Mouse (Mus musculus): ENCODE measurements around the gene Ide. TPM values are rescaled to one million over a fixed set of nuclear protein-coding genes. Genes with fewer than 3 reads are reported as not detected.

Ide gene
- total and polyA plus RNA-seq, 3 experiments, result 56.0 to 116 (median 79.5) TPM

DNA sequence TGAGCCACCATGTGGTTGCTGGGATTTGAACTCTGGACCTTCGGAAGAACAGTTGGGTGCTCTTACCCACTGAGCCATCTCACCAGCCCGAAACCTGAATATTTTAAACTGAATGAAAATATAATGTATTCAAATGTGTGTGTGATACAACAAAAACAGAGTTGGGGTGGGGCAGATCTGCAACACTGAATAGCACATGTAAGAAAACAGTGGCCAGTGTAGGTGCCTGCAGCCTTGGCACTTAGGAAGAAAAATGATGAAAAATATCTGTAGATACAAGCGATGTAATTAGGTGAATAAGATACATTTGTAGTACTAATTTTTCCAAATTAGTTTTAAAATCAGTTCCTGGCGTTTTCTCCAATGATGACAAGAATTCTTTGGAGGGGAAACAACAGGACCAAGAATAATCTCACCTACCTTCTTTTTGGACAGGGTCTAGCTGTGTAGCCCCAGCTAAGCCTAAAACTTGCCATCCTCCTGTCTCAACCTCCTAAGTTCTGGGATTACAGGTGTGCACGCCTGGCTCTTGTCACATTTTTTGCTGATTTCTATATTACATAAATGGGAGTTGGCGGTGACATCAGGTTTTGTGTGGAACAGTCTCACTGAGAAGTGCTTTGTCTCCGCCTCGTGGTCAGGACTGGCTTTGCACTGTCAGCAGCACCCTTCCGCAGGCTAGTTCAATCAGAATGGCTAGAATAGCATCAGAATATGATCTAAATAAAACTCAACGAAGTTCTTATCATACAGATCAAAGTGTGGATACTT, 72.1 kb downstream of the Ide start:
- no peak overlapping the region for H3K9ac ChIP-seq (ENCODE audit: insufficient read depth, low read depth)
- H3K9me3 ChIP-seq (replicated peaks; ENCODE audit: low read length), result no peaks in the 10 kb centered on the region
- no peak overlapping the region for H3K27ac ChIP-seq (ENCODE audit: insufficient read depth, low read depth)
- H3K4me1 ChIP-seq (ENCODE audit: control insufficient read depth in 1 of 2, insufficient read depth in 2 of 2), result no peaks in the 10 kb centered on the region
- DNase-seq (ENCODE audit: extremely low read depth), result peak; percentile 80
- H3K79me2 ChIP-seq (replicated peaks; ENCODE audit: control insufficient read depth, extremely low read depth, insufficient read depth, poor library complexity, severe bottlenecking), result no peaks in the 10 kb centered on the region
- H3K4me2 ChIP-seq (ENCODE audit: insufficient read depth, low read depth, poor library complexity, severe bottlenecking), result no peak overlapping the region
- dilution Hi-C loops (cut with MboI; ENCODE audit: extremely low pct_ligation_motif_present, extremely low pct_unique_long_range_greater_than_20kb, low sequenced_read_pairs) (no loop called here), in situ Hi-C loops (cut with MboI; ENCODE audit: low pct_ligation_motif_present, low pct_unique_long_range_greater_than_20kb, low sequenced_read_pairs) (loop anchor here (25.0 kb wide), 1 partner anchor 428 kb away; the partner anchor contains the start of gene Tnks2)
- no peak overlapping the region for H3K4me3 ChIP-seq (replicated peaks in 1 of 3; ENCODE audit: low read depth in 2 of 3, low read length in 2 of 3, poor library complexity in 1 of 3)
- H3K27me3 ChIP-seq (replicated peaks), result no peaks in the 10 kb centered on the region
- TF ChIP-seq ZC3H11A (IDR thresholded peaks at IDR 0.05; ENCODE audit: low read depth, low read length), result peak; percentile 82
- TF ChIP-seq SMC3 (IDR thresholded peaks at IDR 0.05; ENCODE audit: low read depth, low read length), result peak; percentile 97
- TF ChIP-seq MXI1 (IDR thresholded peaks at IDR 0.05; ENCODE audit: low read depth, low read length), result no peak
- TF ChIP-seq POLR2A (IDR thresholded peaks at IDR 0.05; ENCODE audit: low read depth, low read length), result 0 out of 2 replicates have a peak, but pooled peaks have one; percentile 25
- peak; percentile 25; the same call in 1 of the 2 replicates for TF ChIP-seq NELFE (IDR thresholded peaks at IDR 0.05; ENCODE audit: low read depth, low read length)
- no peak for TF ChIP-seq E2F4 (IDR thresholded peaks at IDR 0.05; ENCODE audit: insufficient replicate concordance, low read depth, low read length)
- TF ChIP-seq SIN3A (IDR thresholded peaks at IDR 0.05; ENCODE audit: low read length), result no peak
- peak; percentile 22; the same call in 1 of the 2 replicates for TF ChIP-seq JUND (conservative IDR thresholded peaks at IDR 0.05; ENCODE audit: low read depth, low read length)
- TF ChIP-seq BHLHE40 (IDR thresholded peaks at IDR 0.05; ENCODE audit: low read depth, low read length), result no peak
- TF ChIP-seq IRF4 (IDR thresholded peaks at IDR 0.05; ENCODE audit: low read depth, low read length), result peak; percentile 45; the same call in 1 of the 2 replicates
- TF ChIP-seq TCF12 (IDR thresholded peaks at IDR 0.05; ENCODE audit: low read depth, low read length), result no peak
- peak; percentile 80; the same call in 1 of the 2 replicates for TF ChIP-seq MAFK (IDR thresholded peaks at IDR 0.05; ENCODE audit: insufficient replicate concordance, low read length)
- TF ChIP-seq CTCF (conservative IDR thresholded peaks at IDR 0.05 in 1 of 2, IDR thresholded peaks at IDR 0.05 in 1 of 2; ENCODE audit: low read depth in 2 of 2, low read length in 2 of 2), result peak; percentile 96 to 98
- TF ChIP-seq MYC (IDR thresholded peaks at IDR 0.05; ENCODE audit: low read depth, low read length), result 0 out of 2 replicates have a peak, but pooled peaks have one; percentile 48
- peak; percentile 16; the same call in 1 of the 2 replicates for TF ChIP-seq MAX (IDR thresholded peaks at IDR 0.05; ENCODE audit: low read length)
- TF ChIP-seq RAD21 (IDR thresholded peaks at IDR 0.05; ENCODE audit: low read depth, low read length), result peak; percentile 99
- H3K36me3 ChIP-seq (replicated peaks in 1 of 2; ENCODE audit: control insufficient read depth in 1 of 2, insufficient read depth in 1 of 2, low read length in 1 of 2), result peaks cover 14 to 28% of the 10 kb centered on the region in 2 experiments

DNA sequence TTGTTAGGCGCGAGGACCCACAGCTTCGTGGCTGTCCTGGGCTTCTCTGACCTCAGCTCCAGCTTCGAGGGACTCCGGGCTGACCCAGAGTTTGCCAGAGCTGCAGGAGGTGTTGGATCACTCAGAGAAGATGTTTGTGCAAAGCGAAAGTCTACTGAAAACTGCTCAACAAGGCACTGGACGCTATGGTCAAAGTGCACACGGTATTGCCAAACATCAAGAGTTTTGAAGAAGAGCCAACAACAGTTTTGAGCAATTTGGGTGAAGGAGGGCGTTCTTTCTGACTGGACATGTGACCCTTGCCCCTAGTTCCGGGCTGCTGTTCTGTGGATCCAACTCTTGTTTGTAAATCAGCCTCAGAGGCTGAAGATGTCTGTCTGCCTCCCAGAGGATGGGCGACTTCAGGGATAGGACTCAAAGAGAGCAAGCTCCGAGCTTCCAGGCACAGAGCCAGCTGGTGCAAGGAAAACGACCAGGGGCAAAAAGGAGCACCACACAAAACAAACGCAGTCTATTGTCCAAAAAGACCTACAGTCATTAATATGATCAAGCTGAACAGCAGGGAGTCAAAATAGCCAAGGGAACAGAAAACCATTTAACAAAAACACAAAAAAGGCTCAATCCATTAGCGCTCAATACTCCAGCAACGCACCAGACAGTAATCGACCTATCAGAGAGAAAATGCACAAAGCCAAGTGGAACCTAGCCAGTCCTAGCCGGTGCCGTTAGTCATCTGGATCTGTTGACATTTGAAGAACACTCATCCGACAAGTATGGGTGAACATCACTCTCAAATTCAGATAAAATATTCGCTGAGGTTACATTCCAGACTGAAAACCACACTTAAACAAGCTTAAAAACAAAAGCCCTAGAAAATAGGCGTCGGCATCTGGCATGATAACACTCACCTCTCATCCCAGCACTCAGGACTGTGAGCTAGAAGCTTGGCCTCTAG, 73.4 kb downstream of the Ide start:
- Histone ChIP-seq H3K79me2 (replicated peaks; ENCODE audit: control insufficient read depth, extremely low read depth, insufficient read depth, poor library complexity, severe bottlenecking) (no peaks in the 10 kb centered on the region), H3K9ac (ENCODE audit: insufficient read depth, low read depth) (no peak overlapping the region), H3K9me3 (replicated peaks; ENCODE audit: low read length) (no peaks in the 10 kb centered on the region), H3K4me1 (ENCODE audit: control insufficient read depth in 1 of 2, insufficient read depth in 2 of 2) (no peaks in the 10 kb centered on the region), H3K27ac (ENCODE audit: insufficient read depth, low read depth) (no peak overlapping the region), H3K4me3 (replicated peaks in 1 of 3; ENCODE audit: low read depth in 2 of 3, low read length in 2 of 3, poor library complexity in 1 of 3) (no peak overlapping the region), H3K36me3 (replicated peaks in 1 of 2; ENCODE audit: control insufficient read depth in 1 of 2, insufficient read depth in 1 of 2, low read length in 1 of 2) (peaks cover 9 to 17% of the 10 kb centered on the region in 2 experiments), H3K27me3 (replicated peaks) (no peaks in the 10 kb centered on the region), H3K4me2 (ENCODE audit: insufficient read depth, low read depth, poor library complexity, severe bottlenecking) (no peak overlapping the region)
- in situ Hi-C loops (cut with MboI; ENCODE audit: low pct_ligation_motif_present, low pct_unique_long_range_greater_than_20kb, low sequenced_read_pairs) (loop anchor here (5.0 to 25.0 kb wide), 2 partner anchors 212 to 427 kb away; partner anchors contain the start of gene Tnks2), dilution Hi-C loops (cut with MboI; ENCODE audit: extremely low pct_ligation_motif_present, extremely low pct_unique_long_range_greater_than_20kb, low sequenced_read_pairs) (no loop called here)
- TF ChIP-seq RAD21 (IDR thresholded peaks at IDR 0.05; ENCODE audit: low read depth, low read length), result no peak
- no peak for TF ChIP-seq USF2 (conservative IDR thresholded peaks at IDR 0.05; ENCODE audit: low read depth, low read length)
- no peak for TF ChIP-seq POLR2A (IDR thresholded peaks at IDR 0.05; ENCODE audit: low read depth, low read length)
- no peak for TF ChIP-seq CHD2 (IDR thresholded peaks at IDR 0.05; ENCODE audit: low read length)
- TF ChIP-seq POLR2AphosphoS2 (IDR thresholded peaks at IDR 0.05; ENCODE audit: low read depth, low read length), result no peak
- no peak for TF ChIP-seq MXI1 (IDR thresholded peaks at IDR 0.05; ENCODE audit: low read depth, low read length)
- no peak for TF ChIP-seq EP300 (IDR thresholded peaks at IDR 0.05; ENCODE audit: low read length)
- TF ChIP-seq HCFC1 (IDR thresholded peaks at IDR 0.05; ENCODE audit: low read depth, low read length), result no peak
- TF ChIP-seq JUN (IDR thresholded peaks at IDR 0.05; ENCODE audit: insufficient read depth, low read depth, low read length), result no peak
- TF ChIP-seq SMC3 (IDR thresholded peaks at IDR 0.05; ENCODE audit: low read depth, low read length), result no peak
- TF ChIP-seq KAT2A (IDR thresholded peaks at IDR 0.05; ENCODE audit: insufficient replicate concordance, low read length), result no peak
- TF ChIP-seq MEF2A (IDR thresholded peaks at IDR 0.05; ENCODE audit: borderline replicate concordance, low read depth, low read length), result no peak
- TF ChIP-seq MAX (IDR thresholded peaks at IDR 0.05; ENCODE audit: low read length), result no peak
- TF ChIP-seq IRF4 (IDR thresholded peaks at IDR 0.05; ENCODE audit: low read depth, low read length), result no peak
- no peak for TF ChIP-seq ZC3H11A (IDR thresholded peaks at IDR 0.05; ENCODE audit: low read depth, low read length)
- no peak for DNase-seq (ENCODE audit: extremely low read depth)

Measured in CH12.LX (cell line).